In genomic region chr2:136118006-136118405, GRCm38 (mm10) we compare ENCODE assay signal across 34 mouse cellular contexts.
"Had no signal": no experiment of that assay in that cellular context is flagged by ENCODE, and none has a peak within 500 bp of the region (broad histone marks: within the 10 kb centered on the region; RNA-seq: fewer than 3 reads in every experiment).

No protein-coding gene starts in this region.

- DNase-seq: heart, postnatal 10 days; heart, postnatal 14 days; heart, postnatal 36 days; heart, postnatal 4 days; kidney, adult 11 months; kidney, adult 18-20 months; kidney, adult 2 months; kidney, adult 8-10 months; kidney, adult 9 months; kidney, postnatal 10 days; kidney, postnatal 14 days; kidney, postnatal 25 days; kidney, postnatal 36 days; kidney, postnatal 4 days; layer of hippocampus, adult 9-11 months; layer of hippocampus, postnatal 36 days had no signal

- H3K4me3 ChIP-seq: heart, embryonic 10.5 days; heart, embryonic 12.5 days; heart, embryonic 13.5 days; heart, embryonic 15.5 days; hindbrain, embryonic 10.5 days; hindbrain, embryonic 12.5 days; hindbrain, embryonic 13.5 days; hindbrain, embryonic 15.5 days; intestine, embryonic 15.5 days; kidney, embryonic 15.5 days; left cerebral cortex, adult 2 months had no signal

- ATAC-seq: hindbrain, embryonic 16.5 days; hindbrain, postnatal 0 days; inflammation-experienced regulatory T-cells, adult 6 months; intestine, embryonic 15.5 days; intestine, embryonic 16.5 days; intestine, postnatal 0 days had no signal

- H3K4me1 ChIP-seq: heart, embryonic 10.5 days; heart, embryonic 13.5 days; heart, embryonic 15.5 days; hindbrain, embryonic 10.5 days; intestine, embryonic 15.5 days had no signal

- H3K27ac ChIP-seq: heart, embryonic 10.5 days; heart, embryonic 13.5 days; heart, embryonic 15.5 days; hindbrain, embryonic 10.5 days; hindbrain, embryonic 12.5 days; hindbrain, embryonic 14.5 days; hindbrain, embryonic 15.5 days; hindbrain, postnatal 0 days; intestine, embryonic 15.5 days; kidney, embryonic 15.5 days; kidney, postnatal 0 days; left cerebral cortex, adult 2 months had no signal
